Mouse (Mus musculus): ENCODE measurements at regions not wholly inside any gene's neighbourhood (a gene's known extent, or its start where the extent isn't known, plus 50 kb on each side); places are given as distances from the start of the nearest gene placed in this dataset.

- TF ChIP-seq CTCF (conservative IDR thresholded peaks at IDR 0.05; ENCODE audit: low read length) (no peak), NANOG (IDR thresholded peaks at IDR 0.05; ENCODE audit: borderline replicate concordance, low read length) (no peak), POU5F1 (IDR thresholded peaks at IDR 0.05; ENCODE audit: borderline replicate concordance, low read length) (no peak)
These were observed 215.7 kb downstream of the Dact1 start for GRCm38 (mm10) chr12:71525255-71525927.
